Mouse (Mus musculus) C2C12 (cell line): ENCODE data around the gene Pitx1. TPM values are rescaled to one million over a fixed set of nuclear protein-coding genes. Genes with fewer than 3 reads are reported as not detected.

Experiments
- H3K27me3 ChIP-seq: one replicate; pipeline ENCODE4 v1.6.1; 2011; ENCODE audit not compliant: control insufficient read depth, insufficient read depth, insufficient read length
- H3K36me3 ChIP-seq: one replicate; pipeline ENCODE4 v1.6.1; 2011; ENCODE audit not compliant: control insufficient read depth, insufficient read depth
- H3K4me3 ChIP-seq: one replicate; pipeline ENCODE4 v1.5.1; 2011; ENCODE audit warnings: mild to moderate bottlenecking, control low read depth; ENCODE audit not compliant: poor library complexity, insufficient read depth, severe bottlenecking
- H3K79me2 ChIP-seq: one replicate; pipeline ENCODE4 v1.6.1; 2011; ENCODE audit not compliant: control insufficient read depth, insufficient read depth
- H3K79me3 ChIP-seq: one replicate; pipeline ENCODE4 v1.6.1; 2011; ENCODE audit warnings: low read depth, control low read depth
- H3ac ChIP-seq: one replicate; pipeline ENCODE3; 2011; ENCODE audit warnings: low read depth; ENCODE audit not compliant: control insufficient read depth, insufficient read length
- CEBPB ChIP-seq: IDR thresholded peaks from one replicate; pipeline ENCODE4 v1.6.1; 2011; ENCODE audit warnings: low read depth, mild to moderate bottlenecking, control low read depth, moderate library complexity
- CTCF ChIP-seq: IDR thresholded peaks from one replicate; pipeline ENCODE4 v1.5.1; 2011; ENCODE audit not compliant: control insufficient read depth, insufficient read depth, insufficient read length
- FOSL1 ChIP-seq: IDR thresholded peaks from one replicate; pipeline ENCODE4 v1.8.0; 2011; ENCODE audit warnings: mild to moderate bottlenecking, low read length; ENCODE audit not compliant: poor library complexity, insufficient read depth, severe bottlenecking
- MAX ChIP-seq: IDR thresholded peaks from one replicate; pipeline ENCODE4 v1.6.1; 2011; ENCODE audit warnings: mild to moderate bottlenecking, control low read depth
- MYOD1 ChIP-seq: IDR thresholded peaks from one replicate; pipeline ENCODE4 v1.6.1; 2011; ENCODE audit warnings: low read depth; ENCODE audit not compliant: control insufficient read depth, insufficient read length
- MYOG ChIP-seq: IDR thresholded peaks from one replicate; pipeline ENCODE4 v1.6.1; 2011; ENCODE audit not compliant: control insufficient read depth, insufficient read length; ENCODE audit errors: extremely low read depth
- USF1 ChIP-seq: IDR thresholded peaks from one replicate; pipeline ENCODE4 v1.6.1; 2011; ENCODE audit warnings: low read depth, mild to moderate bottlenecking, control low read depth, moderate library complexity
- polyA plus RNA-seq: library from polyadenylated mRNA; unstranded; fragments of >200 nt; fragmentation: generic; extraction: Trizol; gene quantifications from one replicate; pipeline ENCODE4 v1.2.1, GENCODE M21; 2012; ENCODE audit warnings: missing spikeins

Pitx1 gene
- polyA plus RNA-seq, 1 experiment, result not detected

- no peaks in the 10 kb centered on the region for H3K79me2 ChIP-seq
- H3K27me3 ChIP-seq, result peaks cover 88% of the 10 kb centered on the region
- H3ac ChIP-seq, result no peak overlapping the region
- H3K36me3 ChIP-seq, result no peaks in the 10 kb centered on the region
- TF ChIP-seq MAX, result no peak
- no peak for TF ChIP-seq CTCF
- TF ChIP-seq MYOD1, result no peak
- TF ChIP-seq MYOG, result no peak
- no peak for TF ChIP-seq FOSL1
- TF ChIP-seq USF1, result no peak
- TF ChIP-seq CEBPB, result no peak
- no peaks in the 10 kb centered on the region for H3K79me3 ChIP-seq
- no peak overlapping the region for H3K4me3 ChIP-seq
Observed at GRCm38 (mm10) chr13:55829018-55829655, 6.9 kb downstream of the Pitx1 start.

- TF ChIP-seq MYOD1 (no peak), FOSL1 (no peak), USF1 (no peak), MYOG (no peak), CTCF (no peak), CEBPB (no peak), MAX (no peak)
- no peak overlapping the region for H3K4me3 ChIP-seq
- no peaks in the 10 kb centered on the region for H3K36me3 ChIP-seq
- H3ac ChIP-seq, result no peak overlapping the region
- peaks cover 88% of the 10 kb centered on the region for H3K27me3 ChIP-seq
- H3K79me3 ChIP-seq, result no peaks in the 10 kb centered on the region
- no peaks in the 10 kb centered on the region for H3K79me2 ChIP-seq
Observed at GRCm38 (mm10) chr13:55828141-55829017, 7.6 kb downstream of the Pitx1 start.

GRCm38 (mm10) chr13:55827679-55828140, 8.3 kb downstream of the Pitx1 start:
- Histone ChIP-seq H3K79me3 (no peaks in the 10 kb centered on the region), H3K4me3 (no peak overlapping the region), H3K27me3 (peaks cover 88% of the 10 kb centered on the region), H3K36me3 (no peaks in the 10 kb centered on the region), H3K79me2 (no peaks in the 10 kb centered on the region), H3ac (no peak overlapping the region)
- TF ChIP-seq USF1 (no peak), CEBPB (no peak), CTCF (no peak), MYOG (no peak), FOSL1 (no peak), MAX (no peak), MYOD1 (no peak)

- TF ChIP-seq CEBPB (no peak), MYOG (no peak), USF1 (no peak), MAX (no peak), CTCF (no peak), FOSL1 (no peak), MYOD1 (no peak)
- Histone ChIP-seq H3K79me3 (no peaks in the 10 kb centered on the region), H3K27me3 (peaks cover 87% of the 10 kb centered on the region), H3K79me2 (no peaks in the 10 kb centered on the region), H3K36me3 (no peaks in the 10 kb centered on the region), H3ac (no peak overlapping the region), H3K4me3 (no peak overlapping the region)
Observed at GRCm38 (mm10) chr13:55826796-55827678, 9.0 kb downstream of the Pitx1 start.
